Mouse (Mus musculus): ENCODE data around the gene Duox2.

DNA sequence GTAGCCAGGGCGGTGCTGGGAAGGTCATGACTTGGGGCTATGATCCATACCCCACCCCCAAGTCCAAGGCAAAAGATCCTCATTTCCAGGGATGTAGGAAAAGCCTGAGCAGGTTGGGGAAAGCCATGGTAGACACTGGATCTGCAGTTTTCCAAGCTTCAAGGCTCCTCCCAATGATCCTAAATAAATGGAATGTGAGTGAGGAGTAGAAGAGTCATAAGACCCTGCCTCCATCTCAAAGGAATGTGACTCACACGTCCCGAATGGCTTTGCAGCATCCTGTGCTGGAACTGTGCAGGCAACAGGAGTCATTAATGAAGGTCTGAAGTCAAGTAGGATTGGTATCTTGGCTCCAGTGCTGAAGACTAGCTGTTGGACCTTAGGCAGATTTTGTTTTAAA lies 29.7 kb upstream of the Duox2 start:
- TF ChIP-seq POLR2A (IDR thresholded peaks at IDR 0.05; ENCODE audit: low read depth, low read length) (no peak), CTCF (IDR thresholded peaks at IDR 0.05; ENCODE audit: borderline replicate concordance, insufficient read depth, low read length) (no peak)

Measured in embryonic fibroblast, embryonic 13.5 days (primary cell).